In the genomic region with DNA sequence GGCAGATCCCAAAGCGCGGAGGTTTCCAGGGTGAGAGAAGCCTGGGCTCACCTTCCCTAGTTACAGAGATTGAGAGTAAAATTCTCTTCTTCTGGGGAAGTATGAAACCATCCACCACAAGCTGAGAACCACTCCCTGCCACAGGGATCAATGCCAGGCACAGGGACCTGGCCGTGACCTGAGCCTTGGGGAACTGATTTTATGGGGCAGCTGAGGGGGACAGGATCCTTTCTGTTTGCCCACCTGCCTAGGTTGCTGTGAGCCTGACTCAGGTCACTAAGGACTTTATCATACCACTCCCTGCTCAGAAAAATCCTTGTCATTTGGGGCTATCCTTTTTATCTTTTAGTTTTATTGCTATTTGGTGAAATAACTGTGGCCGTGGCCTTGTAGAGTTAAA, we compare ENCODE assay signal across 16 mouse cellular contexts.
"Had no signal": no experiment of that assay in that cellular context is flagged by ENCODE, and none has a peak within 500 bp of the region (broad histone marks: within the 10 kb centered on the region; RNA-seq: fewer than 3 reads in every experiment).

No protein-coding gene starts in this region.

- H3K27me3 ChIP-seq: midbrain, embryonic 15.5 days; neural tube, embryonic 12.5 days; stomach, embryonic 15.5 days had no signal

- H3K4me1 ChIP-seq: midbrain, embryonic 13.5 days; midbrain, embryonic 15.5 days; neural tube, embryonic 12.5 days; stomach, embryonic 15.5 days had no signal

- H3K9me3 ChIP-seq: megakaryocyte, embryonic 14.5 days; midbrain, embryonic 13.5 days; midbrain, embryonic 15.5 days; neural tube, embryonic 12.5 days; stomach, embryonic 15.5 days had no signal

- H3K4me2 ChIP-seq: lung, embryonic 14.5 days; midbrain, embryonic 11.5 days; midbrain, embryonic 13.5 days; midbrain, embryonic 15.5 days; neural tube, embryonic 12.5 days; stomach, embryonic 15.5 days had no signal

- H3K9ac ChIP-seq: lung, embryonic 14.5 days; midbrain, embryonic 13.5 days; midbrain, embryonic 15.5 days; neural tube, embryonic 12.5 days; stomach, embryonic 15.5 days had no signal

- H3K4me3 ChIP-seq: megakaryocyte, embryonic 14.5 days; midbrain, embryonic 13.5 days; midbrain, embryonic 15.5 days; neural tube, embryonic 12.5 days; stomach, embryonic 15.5 days had no signal

- H3K27ac ChIP-seq: macrophage; midbrain, embryonic 13.5 days; midbrain, embryonic 15.5 days; neural tube, embryonic 12.5 days; stomach, embryonic 15.5 days; stomach, postnatal 0 days had no signal

- ATAC-seq: midbrain, embryonic 13.5 days; midbrain, embryonic 15.5 days had no signal

- H3K36me3 ChIP-seq: midbrain, embryonic 13.5 days; midbrain, embryonic 15.5 days; neural tube, embryonic 12.5 days; stomach, embryonic 15.5 days had no signal

- DNase-seq: lung, adult 18-20 months; lung, embryonic 14.5 days; lung, postnatal 14 days; lung, postnatal 36 days; right cerebral cortex, postnatal 14 days; thymus, adult 2 months; thymus, postnatal 25 days; thymus, postnatal 4 days had no signal
